Mouse (Mus musculus) MEL (cell line): ENCODE results near the gene Tmem63a.

Experiments used
- CHD2 ChIP-seq: IDR thresholded peaks from 2 replicates; pipeline ENCODE4 v1.6.1; 2011; ENCODE audit warnings: low read length, improper control_type of control experiment
- CTCF ChIP-seq, 3 experiments: IDR thresholded peaks in 2 of 3; conservative IDR thresholded peaks in 1 of 3; 2 replicates each; pipeline ENCODE4 v1.5.1; 2011 to 2012; ENCODE audit warnings: low read length in 3 of 3, low read depth in 2 of 3, mild to moderate bottlenecking in 2 of 3, improper control_type of control experiment in 1 of 3, inconsistent platforms in 1 of 3, mixed read lengths in 1 of 3, moderate library complexity in 1 of 3; ENCODE audit not compliant: control insufficient read depth in 1 of 3, insufficient read depth in 1 of 3, poor library complexity in 1 of 3, severe bottlenecking in 1 of 3
- E2F4 ChIP-seq: IDR thresholded peaks from 2 replicates; pipeline ENCODE4 v1.6.1; 2011; ENCODE audit warnings: low read depth, low read length, improper control_type of control experiment, borderline replicate concordance
- EP300 ChIP-seq, 2 experiments: IDR thresholded peaks; 2 replicates each; pipeline ENCODE4 v1.6.1; 2011; ENCODE audit warnings: improper control_type of control experiment in 2 of 2, low read length in 2 of 2, low read depth in 1 of 2, mild to moderate bottlenecking in 1 of 2
- ETS1 ChIP-seq: IDR thresholded peaks from 2 replicates; pipeline ENCODE4 v1.6.1; 2012; ENCODE audit warnings: low read depth, mild to moderate bottlenecking, inconsistent platforms, low read length, improper control_type of control experiment, moderate library complexity
- GABPA ChIP-seq: IDR thresholded peaks from 2 replicates; pipeline ENCODE4 v1.6.1; 2012; ENCODE audit warnings: low read depth, mild to moderate bottlenecking, inconsistent platforms, low read length, improper control_type of control experiment, moderate library complexity
- NELFE ChIP-seq: IDR thresholded peaks from 2 replicates; pipeline ENCODE4 v1.6.1; 2011; ENCODE audit warnings: low read depth, low read length, improper control_type of control experiment
- POLR2A ChIP-seq, 2 experiments: IDR thresholded peaks; 2 replicates each; pipeline ENCODE4 v1.6.1; 2011 to 2012; ENCODE audit warnings: low read length in 2 of 2, mild to moderate bottlenecking in 2 of 2, control low read depth in 1 of 2, improper control_type of control experiment in 1 of 2, low read depth in 1 of 2, moderate library complexity in 1 of 2; ENCODE audit not compliant: control insufficient read depth in 1 of 2, insufficient read depth in 1 of 2, poor library complexity in 1 of 2
- TAL1 ChIP-seq: IDR thresholded peaks from 2 replicates; pipeline ENCODE4 v1.6.1; 2012; ENCODE audit warnings: mild to moderate bottlenecking, inconsistent platforms, low read length, moderate library complexity, mixed read lengths
- UBTF ChIP-seq: IDR thresholded peaks from 2 replicates; pipeline ENCODE4 v1.6.1; 2012; ENCODE audit warnings: low read depth, mild to moderate bottlenecking, inconsistent platforms, low read length, improper control_type of control experiment, moderate library complexity, borderline replicate concordance; ENCODE audit not compliant: insufficient read depth
- USF2 ChIP-seq, 2 experiments: IDR thresholded peaks; 2 replicates each; pipeline ENCODE4 v1.6.1; 2011 to 2012; ENCODE audit warnings: improper control_type of control experiment in 2 of 2, low read length in 2 of 2, borderline replicate concordance in 1 of 2, inconsistent platforms in 1 of 2, low read depth in 1 of 2, mild to moderate bottlenecking in 1 of 2; ENCODE audit not compliant: insufficient read depth in 1 of 2
- ZC3H11A ChIP-seq: IDR thresholded peaks from 2 replicates; pipeline ENCODE4 v1.6.1; 2012; ENCODE audit warnings: low read depth, mild to moderate bottlenecking, inconsistent platforms, low read length, improper control_type of control experiment
- ZNF384 ChIP-seq: IDR thresholded peaks from 2 replicates; pipeline ENCODE4 v1.6.1; 2012; ENCODE audit warnings: low read depth, mild to moderate bottlenecking, inconsistent platforms, low read length, improper control_type of control experiment

DNA sequence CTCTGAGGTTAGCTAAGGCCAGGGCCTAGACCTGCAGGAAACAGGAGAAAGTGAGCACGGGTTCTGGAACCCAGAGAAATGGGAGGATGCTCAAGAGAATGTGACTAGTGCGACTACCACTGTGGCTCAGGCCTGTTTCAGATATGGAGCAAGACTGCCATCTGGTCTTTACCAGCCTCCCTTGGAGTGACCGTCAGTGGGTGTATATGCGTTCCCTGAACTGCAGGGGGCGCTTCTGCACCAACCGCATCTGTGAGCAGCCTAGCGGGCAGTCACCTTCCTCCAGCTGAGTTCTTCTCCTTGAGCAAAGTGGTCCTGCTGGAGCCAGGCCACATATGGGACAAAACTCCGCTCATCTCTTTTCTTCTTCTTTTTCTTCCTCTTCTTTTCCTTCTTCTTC, 22.5 kb upstream of the Tmem63a start:
- TF ChIP-seq ZNF384, result no peak
- no peak for TF ChIP-seq UBTF
- TF ChIP-seq GABPA, result no peak
- no peak for TF ChIP-seq POLR2A (IDR thresholded peaks at IDR 0.05; ENCODE audit: control insufficient read depth in 1 of 2, insufficient read depth in 1 of 2, low read depth in 1 of 2, low read length in 2 of 2, poor library complexity in 1 of 2)
- TF ChIP-seq CTCF (IDR thresholded peaks at IDR 0.05 in 2 of 3, conservative IDR thresholded peaks at IDR 0.05 in 1 of 3; ENCODE audit: control insufficient read depth in 1 of 3, insufficient read depth in 1 of 3, low read depth in 2 of 3, low read length in 3 of 3, poor library complexity in 1 of 3, severe bottlenecking in 1 of 3), result peak; percentile 73 to 88 (median 83)
- no peak for TF ChIP-seq ETS1
- no peak for TF ChIP-seq TAL1
- TF ChIP-seq NELFE, result no peak
- TF ChIP-seq USF2 (IDR thresholded peaks at IDR 0.05; ENCODE audit: borderline replicate concordance in 1 of 2, insufficient read depth in 1 of 2, low read depth in 1 of 2, low read length in 2 of 2), result no peak
- no peak for TF ChIP-seq EP300 (IDR thresholded peaks at IDR 0.05; ENCODE audit: low read depth in 1 of 2, low read length in 2 of 2)
- no peak for TF ChIP-seq CHD2
- TF ChIP-seq E2F4, result no peak
- no peak for TF ChIP-seq ZC3H11A
